Mouse (Mus musculus): ENCODE results near the gene Ndufaf5. TPM values are rescaled to one million over a fixed set of nuclear protein-coding genes. Genes with fewer than 3 reads are reported as not detected.

The Ndufaf5 gene
- total RNA-seq, 2 experiments from 2014 or later: 49.3 to 57.1 TPM

Other genes with a start within 250 kb of the Ndufaf5 start
- gene Tasp1, start 103.8 kb upstream of the Ndufaf5 start, total RNA-seq (2021): 10 to 100 TPM; 36.2 to 37.1 TPM
- gene Gm17374, start 18.6 kb upstream of the Ndufaf5 start, total RNA-seq (2021): not detected
- gene Esf1, start 85 bp upstream of the Ndufaf5 start, total RNA-seq (2021): 10 to 100 TPM; 20.8 to 21.1 TPM
- not detected for gene Sel1l2, start 219.1 kb downstream of the Ndufaf5 start, total RNA-seq (2021)
- gene Macrod2, start 224.7 kb downstream of the Ndufaf5 start, total RNA-seq (2021): 10 to 100 TPM; 51.0 to 52.7 TPM